Mouse (Mus musculus) embryonic facial prominence, embryonic 14.5 days (tissue): ENCODE data around the gene Lhx9. TPM values are rescaled to one million over a fixed set of nuclear protein-coding genes. Genes with fewer than 3 reads are reported as not detected.

ENCODE experiments used
- ATAC-seq: fragments of 200-750 bp; cut with Nextera tagmentation; 2 replicates; pipeline ENCODE4 v1.8.0; 2017; ENCODE audit warnings: low read depth, moderate number of reproducible peaks, moderate TSS enrichment
- DNase-seq: peaks from one replicate; pipeline ENCODE4 v3.0.0-alpha.2; 2015; ENCODE audit warnings: low spot score
- H3K27ac ChIP-seq: fragments of 300-500 bp; sonication (generic); replicated peaks from 2 replicates; pipeline ENCODE4 v1.5.1; 2014; ENCODE audit warnings: low read depth, mild to moderate bottlenecking, low read length, moderate library complexity
- H3K27me3 ChIP-seq: fragments of 300-500 bp; sonication (generic); replicated peaks from 2 replicates; pipeline ENCODE4 v1.6.1; 2014; ENCODE audit warnings: low read length; ENCODE audit not compliant: control insufficient read depth, insufficient read depth
- H3K36me3 ChIP-seq: fragments of 300-500 bp; sonication (generic); 2 replicates; pipeline ENCODE4 v1.6.1; 2014; ENCODE audit warnings: low read length, mixed read lengths; ENCODE audit not compliant: control insufficient read depth, insufficient read depth
- H3K4me1 ChIP-seq: fragments of 300-500 bp; sonication (generic); 2 replicates; pipeline ENCODE4 v1.6.1; 2014; ENCODE audit warnings: antibody characterized with exemption, low read length; ENCODE audit not compliant: control insufficient read depth, insufficient read depth
- H3K4me2 ChIP-seq: fragments of 300-500 bp; sonication (generic); 2 replicates; pipeline ENCODE4 v1.6.1; 2014; ENCODE audit warnings: low read depth, mild to moderate bottlenecking, low read length, moderate library complexity, mixed read lengths
- H3K4me3 ChIP-seq: fragments of 300-500 bp; sonication (generic); 2 replicates; pipeline ENCODE4 v1.5.1; 2014; ENCODE audit warnings: low read depth, mild to moderate bottlenecking, low read length
- H3K9ac ChIP-seq: fragments of 300-500 bp; sonication (generic); 2 replicates; pipeline ENCODE4 v1.6.1; 2014; ENCODE audit warnings: low read depth, mild to moderate bottlenecking, low read length, moderate library complexity, mixed read lengths
- H3K9me3 ChIP-seq: fragments of 300-500 bp; sonication (generic); 2 replicates; pipeline ENCODE4 v1.6.1; 2016; ENCODE audit warnings: low read length; ENCODE audit not compliant: control insufficient read depth
- WGBS: fragments of 180-500 bp; shearing (Covaris S2); extraction: QIAGEN DNeasy Blood & Tissue Kit; methylation state at CpG from one replicate; pipeline ENCODE4 v1.1.7; 2014; 5-methylcytosine and 5-hydroxymethylcytosine counted together
- polyA plus RNA-seq: library from polyadenylated mRNA; unstranded; fragments of >200 nt; fragmentation: Nextera tagmentation; extraction: Ambion mirVana; gene quantifications from 2 replicates; pipeline ENCODE4 v1.2.1, GENCODE M21; 2014

The Lhx9 gene
- polyA plus RNA-seq, 1 experiment from 2014 or later: 0.28 TPM

DNA sequence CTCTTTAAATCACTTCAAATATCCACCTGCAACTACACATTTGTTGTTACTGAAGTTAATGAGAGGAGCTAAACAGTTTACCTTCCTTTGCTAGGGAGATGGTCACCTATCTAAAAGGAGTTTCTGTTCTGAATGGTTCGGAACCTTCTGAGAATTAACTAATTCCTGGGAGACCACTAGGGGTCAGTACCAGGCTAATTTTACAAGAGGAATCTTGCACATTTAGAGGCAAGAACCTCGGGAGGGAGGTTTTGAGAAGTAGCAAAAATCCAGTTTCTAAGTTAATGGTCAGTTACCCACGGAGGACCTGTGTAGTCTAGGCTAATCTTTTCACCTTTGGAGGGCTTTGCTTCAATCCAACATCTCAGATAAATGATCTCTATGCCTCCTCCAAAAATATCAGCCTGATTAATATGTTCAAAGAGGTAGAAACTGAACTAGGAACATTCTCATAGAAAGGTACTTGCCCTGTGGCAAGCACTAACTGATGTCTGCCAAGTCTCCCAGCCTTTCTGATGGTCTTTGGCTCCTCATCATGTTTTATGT is 12.9 kb downstream of the Lhx9 start:
- ATAC-seq (no peak), DNase-seq (peak; percentile 82)
- no peak overlapping the region for H3K4me3 ChIP-seq
- H3K4me1 ChIP-seq: peaks cover 6% of the 10 kb centered on the region; the same call in 1 of the 2 replicates
- no peak overlapping the region for H3K27ac ChIP-seq
- no peak overlapping the region for H3K9ac ChIP-seq
- peaks cover 94% of the 10 kb centered on the region for H3K27me3 ChIP-seq
- WGBS: 5% methylated on average over 3 of the region's 3 CpGs
- H3K4me2 ChIP-seq: no peak overlapping the region
- H3K9me3 ChIP-seq: no peaks in the 10 kb centered on the region
- no peaks in the 10 kb centered on the region for H3K36me3 ChIP-seq

DNA sequence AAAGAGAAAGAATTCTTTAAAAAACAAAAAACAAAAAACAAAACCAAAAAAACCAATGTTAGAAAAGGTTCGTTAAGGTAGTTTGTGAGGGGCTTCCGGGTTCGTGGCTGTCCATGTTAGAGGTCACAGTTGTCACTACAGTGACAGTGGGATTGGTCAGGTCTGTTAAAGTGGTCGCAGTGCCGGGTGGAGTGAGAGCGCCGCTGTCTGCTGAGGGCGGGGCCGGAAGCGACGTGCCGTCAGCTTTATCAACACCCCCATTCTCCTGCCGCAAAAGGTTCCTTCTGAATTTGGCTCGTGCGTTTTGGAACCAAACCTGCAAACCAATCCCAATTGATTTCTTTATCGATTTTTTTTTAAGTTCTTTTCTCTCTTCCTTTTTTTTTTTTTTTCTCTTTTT is 17.1 kb downstream of the Lhx9 start:
- DNase-seq: no peak

DNA sequence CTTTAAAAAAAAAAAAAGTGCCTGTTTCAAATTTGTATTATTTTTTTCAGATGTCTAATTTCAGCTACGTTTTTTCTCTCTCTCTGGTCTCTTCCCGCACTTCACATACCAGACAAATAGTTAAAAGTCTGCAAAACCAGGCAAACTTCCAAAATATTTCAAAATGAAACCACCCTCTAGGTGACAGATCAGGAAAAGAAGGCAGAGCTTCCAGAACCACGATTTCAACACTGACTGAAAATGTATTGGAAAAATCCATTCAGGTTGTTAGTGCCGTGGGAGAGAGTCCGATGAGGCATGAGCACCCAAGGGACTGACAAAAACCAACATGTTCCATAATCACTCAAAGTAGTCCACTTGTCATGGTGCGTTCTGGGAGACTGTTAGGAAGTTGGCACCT is 21.5 kb downstream of the Lhx9 start:
- H3K9ac ChIP-seq: no peak overlapping the region
- no peak overlapping the region for H3K4me3 ChIP-seq
- WGBS: 28% methylated on average over 6 of the region's 6 CpGs
- ATAC-seq: no peak
- H3K4me2 ChIP-seq: no peak overlapping the region
- H3K36me3 ChIP-seq: no peaks in the 10 kb centered on the region
- no peak for DNase-seq
- no peak overlapping the region for H3K27ac ChIP-seq
- no peaks in the 10 kb centered on the region for H3K9me3 ChIP-seq
- peaks cover 10% of the 10 kb centered on the region for H3K27me3 ChIP-seq
- H3K4me1 ChIP-seq: no peaks in the 10 kb centered on the region

More for the DNA sequence above, 17.1 kb downstream of the Lhx9 start:
- Histone ChIP-seq H3K27me3 (peaks cover 54% of the 10 kb centered on the region), H3K9ac (0 out of 2 replicates have a peak overlapping the region, but pooled peaks have one; percentile 30), H3K9me3 (no peaks in the 10 kb centered on the region), H3K4me3 (peak overlapping the region; percentile 36), H3K4me2 (peak overlapping the region; percentile 60), H3K36me3 (no peaks in the 10 kb centered on the region), H3K4me1 (no peaks in the 10 kb centered on the region), H3K27ac (no peak overlapping the region)
- WGBS: under 1% methylated on average over 16 of the region's 16 CpGs
- ATAC-seq: no peak

DNA sequence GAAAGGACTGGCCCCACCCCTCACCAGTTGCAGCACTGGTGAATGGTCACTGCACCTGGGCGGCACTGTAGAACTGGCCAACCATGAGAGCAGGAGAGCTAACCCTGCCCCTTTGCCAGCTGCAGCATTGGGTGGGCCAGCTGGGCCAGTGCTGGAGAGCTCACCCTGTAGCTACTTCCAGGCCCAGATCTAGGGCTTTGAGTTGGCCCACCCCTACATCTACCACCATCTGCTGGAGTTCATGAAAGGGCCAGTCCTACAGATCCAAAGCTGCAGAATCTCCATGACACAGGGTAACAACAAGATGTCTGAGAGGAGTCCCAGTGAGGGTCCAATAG is 25.4 kb downstream of the Lhx9 start:
- Histone ChIP-seq H3K9ac (no peak overlapping the region), H3K27ac (no peak overlapping the region), H3K4me3 (no peak overlapping the region), H3K9me3 (no peaks in the 10 kb centered on the region), H3K4me2 (no peak overlapping the region), H3K4me1 (no peaks in the 10 kb centered on the region), H3K36me3 (no peaks in the 10 kb centered on the region), H3K27me3 (no peaks in the 10 kb centered on the region)
- WGBS: 92% methylated on average over 1 of the region's 1 CpGs
- ATAC-seq (no peak), DNase-seq (no peak)

DNA sequence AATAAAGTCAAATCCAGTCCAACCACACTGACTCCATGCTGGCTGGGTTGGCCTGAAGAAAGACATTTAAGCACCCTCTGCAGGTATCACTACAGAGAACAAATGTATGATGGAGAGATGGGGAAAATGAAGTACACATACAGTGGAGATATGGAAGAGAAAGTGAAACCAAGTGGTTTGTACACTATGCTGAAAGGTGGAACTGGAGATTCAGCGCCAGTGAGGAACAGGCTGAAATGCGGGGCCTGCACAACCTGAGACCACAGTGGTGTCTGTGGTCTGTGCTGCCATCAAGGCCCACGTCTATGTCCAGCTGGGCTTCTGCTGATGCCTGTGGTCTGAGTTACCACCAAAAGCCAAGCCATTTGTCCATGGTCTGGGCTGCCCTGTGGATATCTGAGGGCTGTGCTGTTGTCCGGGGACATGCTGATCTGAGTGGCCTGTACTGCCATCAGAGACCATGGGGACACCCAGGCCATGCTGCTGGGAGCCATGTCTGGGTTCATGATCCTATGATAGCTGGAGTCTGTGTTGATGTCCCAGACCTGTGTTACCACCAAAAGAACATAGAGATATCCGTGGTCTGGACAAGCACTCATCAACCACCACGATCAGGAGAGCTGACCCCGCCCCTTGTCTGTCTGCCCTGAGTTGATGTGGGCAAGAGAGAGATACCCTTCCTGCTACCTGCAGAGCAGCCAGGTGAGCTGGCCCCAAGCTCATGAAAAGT is 26.0 kb downstream of the Lhx9 start:
- H3K4me1 ChIP-seq: no peaks in the 10 kb centered on the region
- H3K36me3 ChIP-seq: no peaks in the 10 kb centered on the region
- H3K9ac ChIP-seq: no peak overlapping the region
- ATAC-seq (no peak), DNase-seq (no peak)
- no peak overlapping the region for H3K4me2 ChIP-seq
- H3K9me3 ChIP-seq: no peaks in the 10 kb centered on the region
- WGBS: 96% methylated on average over 7 of the region's 7 CpGs
- H3K27me3 ChIP-seq: no peaks in the 10 kb centered on the region
- no peak overlapping the region for H3K4me3 ChIP-seq
- no peak overlapping the region for H3K27ac ChIP-seq

DNA sequence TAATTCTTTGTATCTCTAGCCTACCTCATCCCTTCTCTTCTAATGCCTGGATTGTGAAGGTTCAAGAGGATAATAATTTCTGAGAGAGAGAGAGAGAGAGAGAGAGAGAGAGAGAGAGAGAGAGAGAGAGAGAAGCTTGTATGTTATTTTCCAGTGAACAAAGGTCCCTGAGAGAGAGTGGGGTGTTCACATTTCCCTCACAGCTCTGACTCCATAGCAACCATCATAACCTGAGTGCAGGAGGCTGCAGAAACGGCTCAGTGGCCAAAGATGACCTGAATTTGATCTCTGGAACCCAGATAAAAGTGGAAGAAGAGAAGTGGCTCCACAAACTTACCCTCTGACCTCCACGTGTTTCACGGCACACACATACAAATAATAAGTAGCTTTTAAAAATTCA is 46.6 kb downstream of the Lhx9 start:
- Histone ChIP-seq H3K36me3 (no peaks in the 10 kb centered on the region), H3K4me2 (no peak overlapping the region), H3K4me3 (no peak overlapping the region), H3K27ac (no peak overlapping the region), H3K9me3 (no peaks in the 10 kb centered on the region), H3K9ac (no peak overlapping the region), H3K4me1 (no peaks in the 10 kb centered on the region), H3K27me3 (no peaks in the 10 kb centered on the region)
- no peak for ATAC-seq
- 52% methylated on average over 3 of the region's 3 CpGs for WGBS
- DNase-seq: no peak

DNA sequence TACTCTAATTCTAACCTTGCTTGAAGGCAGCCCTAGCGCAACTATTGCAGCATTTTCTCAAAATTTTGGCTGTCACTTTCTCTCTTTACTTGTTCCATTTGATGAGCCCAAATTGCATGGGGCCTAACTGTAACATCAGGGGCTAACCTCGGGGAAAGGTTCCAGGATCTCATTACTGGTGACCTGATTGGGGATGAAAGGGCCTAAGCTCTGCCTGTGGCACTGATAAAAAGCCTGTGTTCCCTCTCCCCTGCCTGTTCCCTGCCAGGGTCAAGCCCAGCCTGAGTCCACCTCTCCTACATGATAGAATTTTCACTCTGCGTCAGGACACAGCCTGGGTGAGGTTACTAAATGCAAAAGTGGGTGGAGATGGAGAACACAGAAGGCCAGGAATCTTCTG is 47.1 kb downstream of the Lhx9 start:
- Histone ChIP-seq H3K27me3 (no peaks in the 10 kb centered on the region), H3K36me3 (no peaks in the 10 kb centered on the region), H3K4me1 (no peaks in the 10 kb centered on the region), H3K4me3 (no peak overlapping the region), H3K9ac (no peak overlapping the region), H3K27ac (no peak overlapping the region), H3K9me3 (no peaks in the 10 kb centered on the region), H3K4me2 (no peak overlapping the region)
- DNase-seq: no peak
- no peak for ATAC-seq
- 61% methylated on average over 3 of the region's 3 CpGs for WGBS

DNA sequence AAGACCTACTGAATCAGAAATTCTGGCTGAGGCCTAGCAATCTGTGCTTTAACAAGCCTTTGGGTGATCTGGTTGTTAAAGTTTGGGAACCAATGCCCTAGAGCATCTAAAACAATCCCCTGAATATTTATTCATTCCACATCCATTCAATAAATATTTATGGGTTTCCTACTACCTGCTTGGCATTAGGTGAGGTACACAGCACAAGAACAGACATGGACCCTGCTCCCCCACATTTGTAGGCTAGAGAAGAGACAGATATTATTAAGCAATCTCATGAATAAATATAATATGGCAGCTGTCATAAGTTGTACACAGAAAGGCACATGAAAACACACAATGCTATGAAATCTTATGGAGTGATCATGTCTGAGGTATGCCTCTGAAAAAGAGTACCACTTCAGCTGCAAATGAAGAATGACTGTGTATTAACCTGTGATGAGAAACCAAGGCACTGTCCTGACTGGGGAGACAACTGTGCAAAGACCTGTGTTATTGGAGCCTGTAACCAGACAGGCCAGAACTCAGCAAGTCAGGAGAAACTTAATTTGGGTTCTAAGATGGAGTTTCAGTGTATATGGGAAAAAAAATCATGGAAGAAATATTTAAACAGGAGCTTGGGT is 48.6 kb downstream of the Lhx9 start:
- DNase-seq (no peak), ATAC-seq (no peak)
- H3K4me1 ChIP-seq: no peaks in the 10 kb centered on the region
- no peaks in the 10 kb centered on the region for H3K9me3 ChIP-seq
- no peaks in the 10 kb centered on the region for H3K27me3 ChIP-seq
- no peaks in the 10 kb centered on the region for H3K36me3 ChIP-seq
- H3K4me3 ChIP-seq: no peak overlapping the region
- no peak overlapping the region for H3K27ac ChIP-seq
- H3K9ac ChIP-seq: no peak overlapping the region
- no peak overlapping the region for H3K4me2 ChIP-seq

DNA sequence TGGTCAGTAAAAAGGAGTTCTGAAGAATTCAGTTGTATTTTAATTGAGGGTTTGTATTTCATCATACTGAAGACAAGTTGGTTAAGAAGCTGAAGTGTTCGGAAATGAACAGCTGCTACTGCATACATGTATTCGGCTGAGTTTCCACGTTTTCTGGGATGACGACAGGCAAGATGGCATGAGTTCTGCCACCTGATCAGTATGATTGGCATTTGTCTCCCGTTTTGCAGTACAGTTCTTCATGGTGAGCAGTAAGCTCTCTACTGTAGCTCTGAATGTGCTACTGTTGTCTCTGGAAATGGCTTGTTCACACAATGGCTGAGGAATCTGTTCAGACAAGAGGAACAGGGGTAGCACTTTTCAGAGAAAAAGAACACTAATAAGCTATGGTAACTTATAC is 50.3 kb downstream of the Lhx9 start:
- Histone ChIP-seq H3K4me1 (no peaks in the 10 kb centered on the region), H3K27me3 (no peaks in the 10 kb centered on the region), H3K36me3 (no peaks in the 10 kb centered on the region), H3K4me3 (no peak overlapping the region), H3K9me3 (no peaks in the 10 kb centered on the region), H3K27ac (no peak overlapping the region), H3K4me2 (no peak overlapping the region), H3K9ac (no peak overlapping the region)
- 75% methylated on average over 5 of the region's 5 CpGs for WGBS
- DNase-seq (no peak), ATAC-seq (no peak)
